Mouse (Mus musculus) left cerebral cortex, adult 11 months (tissue): Measurements from ENCODE around the gene St6galnac3.

Experiments used
- DNase-seq: peaks from one replicate; pipeline ENCODE4 v3.0.0; 2022; ENCODE audit warnings: low spot score

St6galnac3 gene

DNA sequence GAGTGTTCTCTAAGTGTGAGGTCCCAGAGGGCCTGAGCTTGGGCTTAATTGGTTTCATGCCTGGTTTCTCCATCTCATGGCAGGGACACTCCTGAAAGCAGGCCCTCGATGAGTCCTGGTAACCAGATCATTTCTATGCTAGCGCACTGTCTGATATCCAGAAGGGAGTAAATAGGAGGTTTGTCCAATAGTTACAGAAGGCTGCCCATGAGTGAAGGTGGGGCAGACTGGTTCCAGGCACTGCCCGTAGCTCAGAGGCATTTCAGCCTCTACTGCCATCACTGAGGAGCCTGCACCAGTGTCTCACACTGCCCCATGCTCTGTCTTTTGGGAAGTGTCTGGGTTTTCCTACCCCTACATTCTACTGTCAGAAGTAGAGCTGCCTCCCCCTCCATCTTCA, 72.1 kb downstream of the St6galnac3 start:
- DNase-seq = no peak

DNA sequence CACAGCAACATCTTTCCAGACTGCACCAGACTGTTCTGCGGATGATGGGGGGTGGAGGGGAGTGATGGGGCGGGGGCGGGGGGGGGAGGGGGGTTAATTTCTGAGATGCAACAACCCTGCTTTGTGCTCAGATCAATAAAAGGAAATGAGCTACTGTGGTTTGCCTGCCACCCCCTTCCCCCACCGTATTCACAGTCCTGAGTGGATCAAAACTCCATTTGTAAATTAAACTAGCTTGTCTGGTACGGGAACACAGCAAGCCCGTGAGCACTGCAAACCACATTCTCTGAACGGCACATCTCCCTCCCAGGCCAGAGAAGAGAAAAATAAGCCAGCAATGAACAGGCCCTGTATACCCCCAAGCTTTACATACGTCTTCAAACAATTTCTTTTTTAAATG, 76.3 kb downstream of the St6galnac3 start:
- no peak for DNase-seq

- DNase-seq = no peak
Measured at GRCm38 (mm10) chr3:153645803-153646202, 79.2 kb downstream of the St6galnac3 start.

GRCm38 (mm10) chr3:153643822-153644519, 81.0 kb downstream of the St6galnac3 start:
- DNase-seq = no peak

DNA sequence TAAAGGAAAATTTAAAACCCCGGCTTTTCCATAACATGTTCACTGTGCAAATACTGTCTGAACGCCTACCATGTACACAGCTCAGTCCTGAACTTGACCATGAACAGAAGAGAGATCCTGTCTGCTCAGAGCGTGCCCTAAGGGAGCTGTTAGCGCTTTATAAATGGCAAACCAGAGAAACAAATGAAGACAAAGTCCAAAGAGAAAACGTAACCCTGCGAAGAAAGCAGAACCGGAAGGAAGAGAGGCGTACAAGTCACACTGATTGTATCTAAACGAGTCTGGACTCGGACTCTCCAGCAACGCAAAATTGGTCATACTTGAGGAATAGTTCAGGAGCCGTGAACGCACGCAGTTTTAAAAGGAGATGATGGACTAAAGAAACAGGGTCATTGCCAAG, 82.1 kb downstream of the St6galnac3 start:
- DNase-seq = no peak

DNA sequence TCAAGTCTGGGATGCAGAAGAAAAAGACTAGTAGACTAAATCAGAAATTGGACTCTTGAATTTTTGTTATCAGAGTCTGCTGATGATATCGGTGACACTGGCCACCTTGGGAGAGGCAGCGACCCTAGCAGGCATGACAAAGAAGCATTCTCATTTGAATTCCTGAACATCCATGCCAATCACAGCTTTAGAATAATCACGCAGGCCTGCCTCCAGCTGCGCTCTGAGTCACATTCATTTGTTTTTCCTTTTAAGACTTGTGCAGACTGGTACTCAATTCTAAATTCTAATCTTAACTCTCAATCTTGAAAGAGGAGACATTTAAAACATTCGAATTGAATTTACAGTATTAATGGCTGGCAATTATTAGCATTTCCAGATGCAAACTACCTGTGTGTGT, 83.2 kb downstream of the St6galnac3 start:
- no peak for DNase-seq

GRCm38 (mm10) chr3:153637336-153637735, 87.6 kb downstream of the St6galnac3 start:
- DNase-seq = no peak

DNA sequence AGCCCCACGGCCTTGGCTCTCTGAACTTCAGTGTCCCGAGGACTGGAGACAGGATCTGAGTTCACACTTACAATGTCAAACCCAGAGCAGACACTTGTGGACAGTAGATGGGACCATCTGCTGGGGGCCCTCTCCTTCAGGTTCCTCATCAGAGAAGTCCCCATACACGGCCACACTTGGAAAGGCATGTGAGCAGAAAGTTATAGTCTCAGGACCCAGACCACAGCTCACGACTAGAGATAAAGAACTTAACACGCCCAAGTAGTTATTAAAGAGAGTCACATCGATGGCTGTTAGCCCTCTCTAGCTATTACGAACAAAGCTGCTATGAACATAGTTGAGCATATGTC, 88.2 kb downstream of the St6galnac3 start:
- no peak for DNase-seq

DNA sequence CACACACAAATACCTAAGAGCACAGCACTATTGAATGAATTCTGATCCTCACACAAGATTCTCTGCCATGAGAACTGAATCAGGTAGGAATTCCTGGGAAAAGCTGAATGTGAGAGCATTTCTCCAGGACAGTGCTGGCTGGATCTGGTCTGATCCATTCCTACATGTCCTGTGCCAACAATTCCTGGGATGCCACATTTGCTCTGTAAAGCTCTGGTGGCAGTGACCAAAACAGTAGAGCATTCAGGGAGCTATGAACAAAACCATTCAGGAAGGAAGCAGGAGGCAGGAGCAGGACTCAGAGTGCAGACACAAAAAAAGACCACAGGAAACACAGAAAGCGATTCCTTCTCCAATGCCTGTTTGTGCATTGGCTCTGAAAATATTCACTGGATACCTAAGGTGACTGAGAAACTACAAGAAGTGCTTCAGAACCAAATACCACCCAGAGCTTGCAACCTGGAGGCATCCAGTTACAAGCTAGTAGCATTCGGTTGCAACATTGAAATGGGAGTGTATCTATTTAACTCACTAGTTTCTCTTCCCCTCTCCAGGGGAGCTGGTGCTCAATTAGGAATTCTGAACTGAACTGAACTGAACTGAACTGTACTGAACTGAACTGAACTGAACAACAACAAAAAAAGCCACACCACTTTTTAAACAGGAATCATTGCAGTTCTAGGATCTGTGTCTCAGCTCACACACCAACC, 88.7 kb downstream of the St6galnac3 start:
- no peak for DNase-seq

GRCm38 (mm10) chr3:153631988-153632672, 92.8 kb downstream of the St6galnac3 start:
- no peak for DNase-seq

- DNase-seq = no peak
Measured at GRCm38 (mm10) chr3:153626237-153626636, 98.7 kb downstream of the St6galnac3 start.

DNA sequence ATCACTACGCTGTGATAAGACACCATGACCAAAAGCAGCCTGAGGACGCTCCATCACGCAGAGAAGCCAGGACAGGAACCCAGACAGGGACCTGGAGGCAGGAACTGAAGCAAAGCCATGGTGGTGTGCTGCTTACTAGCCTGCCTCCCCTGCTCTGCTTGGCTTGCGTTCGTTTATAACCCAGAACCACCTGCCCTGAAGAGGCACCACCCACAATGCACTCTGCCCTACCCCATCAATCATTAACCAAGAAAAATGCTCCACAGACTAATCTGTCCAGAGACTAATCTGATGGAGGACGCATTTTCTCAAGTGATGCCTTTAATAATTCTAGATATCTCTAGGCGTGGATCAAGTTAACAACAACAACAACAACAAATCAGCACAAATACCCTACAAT, 106.0 kb downstream of the St6galnac3 start:
- no peak for DNase-seq

DNA sequence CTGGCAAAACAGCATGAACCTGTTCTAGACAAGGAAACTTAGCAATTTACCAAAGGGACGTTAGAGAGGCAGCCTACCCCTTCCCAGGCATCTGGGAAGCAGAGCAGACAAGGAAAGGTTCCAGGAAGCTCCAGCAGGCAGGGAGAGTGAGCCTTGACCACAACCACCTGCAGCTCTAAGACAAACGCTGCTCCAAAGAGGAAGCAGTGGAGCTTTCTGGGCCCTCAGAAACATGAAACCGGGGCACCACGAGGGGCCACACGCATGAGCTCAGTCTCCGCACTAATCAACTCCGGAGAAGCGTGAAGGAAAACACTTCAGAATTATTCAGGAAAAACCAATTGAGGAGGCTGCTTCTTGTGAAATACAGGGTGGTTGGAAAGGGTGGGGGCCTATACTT, 108.1 kb downstream of the St6galnac3 start:
- DNase-seq = no peak

GRCm38 (mm10) chr3:153610239-153610638, 114.7 kb downstream of the St6galnac3 start:
- DNase-seq = no peak

GRCm38 (mm10) chr3:153606331-153606730, 118.6 kb downstream of the St6galnac3 start:
- no peak for DNase-seq

DNA sequence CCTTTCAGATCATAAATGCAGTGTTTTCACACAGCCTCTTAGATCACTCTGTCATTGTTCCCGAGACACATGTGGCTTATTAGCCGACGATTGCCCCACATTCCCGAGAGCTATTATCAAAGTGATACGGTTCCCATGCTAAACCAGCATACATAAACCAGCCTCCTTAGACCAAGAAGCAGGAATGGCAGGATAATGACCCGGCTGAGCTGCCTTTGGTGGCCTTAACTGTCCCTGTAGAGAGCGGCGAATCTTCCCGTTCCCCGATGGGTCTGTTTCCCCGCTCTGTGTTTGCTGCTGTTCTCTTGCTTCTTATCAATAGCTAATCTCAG, 119.2 kb downstream of the St6galnac3 start:
- DNase-seq = no peak

DNA sequence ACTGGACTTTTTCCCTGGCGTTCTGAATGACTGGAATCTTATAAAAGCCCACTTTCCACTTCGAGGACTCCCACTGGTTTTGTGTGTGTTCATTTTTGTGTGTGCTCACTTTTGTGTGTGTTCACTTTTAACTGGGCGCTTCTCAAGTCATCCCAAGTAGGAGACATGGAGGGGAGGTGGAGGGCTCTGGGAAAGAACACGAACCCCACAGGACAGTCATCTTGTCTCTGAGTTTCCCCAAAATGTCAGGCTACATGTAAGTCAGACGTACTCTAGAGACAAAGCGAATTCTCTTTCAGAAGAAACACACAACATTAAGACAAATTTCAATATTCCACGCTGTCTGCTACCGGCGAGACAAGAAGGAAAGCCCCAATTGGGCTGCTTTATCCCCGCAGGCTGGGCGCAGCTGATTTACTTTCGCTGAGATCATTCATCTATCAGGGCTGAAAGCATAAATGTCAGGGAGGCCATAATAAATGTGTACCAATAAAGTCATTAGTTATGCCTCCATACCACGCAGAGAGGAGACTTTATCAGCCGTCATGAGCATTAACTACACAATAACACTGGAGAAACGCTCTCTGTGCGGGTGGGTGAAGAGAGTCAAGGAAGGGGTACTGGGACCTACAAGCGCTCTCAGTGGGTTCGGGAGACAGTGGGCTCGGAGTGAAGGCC, 119.7 kb downstream of the St6galnac3 start:
- no peak for DNase-seq

GRCm38 (mm10) chr3:153599179-153599578, 125.8 kb downstream of the St6galnac3 start:
- DNase-seq = no peak

DNA sequence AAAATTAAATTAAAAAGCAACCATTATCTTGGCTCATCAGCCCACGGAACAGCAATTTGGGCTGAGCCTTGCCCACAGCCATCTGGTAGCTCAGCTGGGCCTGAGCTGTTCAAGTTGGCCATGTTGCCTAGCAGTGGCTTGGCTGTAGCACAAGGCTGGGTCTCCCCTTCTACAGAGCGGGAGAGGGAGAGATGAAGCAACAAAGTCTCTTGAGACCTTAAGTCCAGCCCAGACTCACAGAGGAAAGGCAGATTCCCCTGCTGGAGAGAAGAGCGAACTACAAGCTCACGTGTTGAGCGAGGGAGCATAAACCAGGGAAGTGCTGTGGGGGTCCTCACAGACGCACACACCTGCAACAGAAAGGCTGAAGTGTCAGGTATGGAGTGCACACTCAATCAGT, 126.3 kb downstream of the St6galnac3 start:
- no peak for DNase-seq

GRCm38 (mm10) chr3:153594531-153594930, 130.4 kb downstream of the St6galnac3 start:
- DNase-seq = no peak

DNA sequence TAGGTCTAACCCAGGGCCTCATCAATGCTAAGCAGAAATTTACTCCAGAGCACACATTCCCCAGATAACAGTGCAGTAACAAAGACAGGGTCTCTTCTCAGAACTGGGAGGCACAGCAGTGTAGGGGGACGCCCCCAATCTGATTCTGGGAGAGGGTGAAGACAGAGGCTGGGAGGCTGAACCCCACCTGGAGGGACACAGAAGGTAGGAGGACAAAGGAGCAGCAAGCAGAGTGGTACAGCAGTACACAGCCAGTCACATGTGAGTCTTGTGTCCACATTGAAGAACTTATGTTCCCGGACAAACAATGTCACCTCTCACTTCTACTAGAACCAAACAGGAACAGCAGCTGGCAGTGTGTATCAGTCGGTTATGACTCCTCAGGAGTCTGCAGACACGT, 131.0 kb downstream of the St6galnac3 start:
- no peak for DNase-seq

DNA sequence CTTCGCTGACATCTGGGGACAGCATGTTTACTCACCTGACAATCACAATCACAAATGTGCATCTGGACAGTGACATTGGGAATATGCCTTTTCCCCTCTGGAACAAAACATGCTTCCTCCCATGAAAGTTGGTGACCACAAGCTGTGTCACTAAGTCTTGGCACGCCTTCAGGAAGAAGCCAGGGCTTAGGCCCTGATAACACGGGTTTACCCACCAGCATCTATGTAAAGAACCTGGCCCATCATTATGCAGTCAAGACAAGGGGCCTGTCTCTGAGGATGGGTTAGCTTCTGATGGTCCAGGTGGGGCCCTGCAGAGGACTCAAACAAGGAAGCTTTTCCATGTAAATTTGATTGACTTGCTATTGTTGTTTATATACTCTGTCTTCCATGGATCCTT, 131.9 kb downstream of the St6galnac3 start:
- no peak for DNase-seq

DNA sequence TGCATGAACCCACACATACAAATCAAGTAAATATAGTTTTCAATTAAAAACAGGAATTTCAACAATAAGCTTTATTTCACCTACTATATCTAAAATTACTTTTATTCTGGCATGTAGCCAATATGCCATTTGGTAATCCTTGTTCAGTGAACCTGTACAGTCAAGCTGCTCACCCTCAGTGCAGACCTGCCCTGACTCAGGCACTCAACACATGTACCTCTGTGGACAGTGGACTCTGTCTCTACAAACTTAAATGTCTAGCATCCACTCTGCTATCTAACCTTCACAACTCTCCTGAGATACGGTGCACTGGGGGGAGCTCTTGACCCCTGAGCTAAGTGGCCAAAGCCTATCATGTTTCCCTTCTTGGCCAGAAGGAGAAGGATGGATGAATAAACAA, 137.4 kb downstream of the St6galnac3 start:
- DNase-seq = no peak
